Mouse (Mus musculus): ENCODE results near the gene Dmrtc1a. TPM values are rescaled to one million over a fixed set of nuclear protein-coding genes. Genes with fewer than 3 reads are reported as not detected.

Dmrtc1a gene
- not detected for polyA plus RNA-seq (2017; shearing (Covaris generic))

GRCm38 (mm10) chrX:102908587-102908986 lies at the start of gene Dmrtc1a, which contains the start of gene 1700011M02Rik:
Gene Dmrtc1a, minus strand, starts transcription at chrX:102908687.
Gene 1700011M02Rik, plus strand, starts transcription at chrX:102908905.

GRCm38 (mm10) chrX:102928072-102928471 lies 19.6 kb upstream of the Dmrtc1a start, which contains the start of gene 1700018G05Rik:
Gene 1700018G05Rik, plus strand, starts transcription at chrX:102928372.

GRCm38 (mm10) chrX:102867871-102868270 lies 40.6 kb downstream of the Dmrtc1a start, which contains the start of gene 1700031F05Rik:
Gene 1700031F05Rik, minus strand, starts transcription at chrX:102867971.

GRCm38 (mm10) chrX:102854516-102854915 lies 54.0 kb downstream of the Dmrtc1a start, which contains the start of gene Dmrtc1c2:
Gene Dmrtc1c2, minus strand, starts transcription at chrX:102854616.

Other genes starting within 250 kb of the Dmrtc1a start
- not detected for gene Gm3880, start 221.7 kb downstream of the Dmrtc1a start, polyA plus RNA-seq (2017; shearing (Covaris generic))
- gene Gm9112, start 201.1 kb downstream of the Dmrtc1a start, polyA plus RNA-seq (2017; shearing (Covaris generic)) = not detected
- gene Dmrtc1b, start 200.8 kb downstream of the Dmrtc1a start, polyA plus RNA-seq (2017; shearing (Covaris generic)) = not detected
- gene Dmrtc1c1, start 105.7 kb downstream of the Dmrtc1a start, polyA plus RNA-seq (2017; shearing (Covaris generic)) = not detected
- gene Dmrtc1c2, start 54.1 kb downstream of the Dmrtc1a start, polyA plus RNA-seq (2017; shearing (Covaris generic)) = not detected
- not detected for gene 1700031F05Rik, start 40.7 kb downstream of the Dmrtc1a start, polyA plus RNA-seq (2017; shearing (Covaris generic))
- not detected for gene 1700011M02Rik, start 218 bp upstream of the Dmrtc1a start, polyA plus RNA-seq (2017; shearing (Covaris generic))
- not detected for gene 1700018G05Rik, start 19.7 kb upstream of the Dmrtc1a start, polyA plus RNA-seq (2017; shearing (Covaris generic))